Comparison of ENCODE assay signal across 9 mouse cellular contexts in genomic region chr8:84912895-84913501, GRCm38 (mm10). TPM values are rescaled to one million over a fixed set of nuclear protein-coding genes. Genes with fewer than 3 reads are reported as not detected.
A peak's percentile ranks its signal among the peaks of the same experiment; 100 is the strongest.
DNase-seq lines count a peak whose midpoint lies in the region; ATAC-seq and TF ChIP-seq lines count a peak whose summit lies in the region.
"Had no signal": no experiment of that assay in that cellular context is flagged by ENCODE, and none has a peak within 500 bp of the region (broad histone marks: within the 10 kb centered on the region; RNA-seq: fewer than 3 reads in every experiment).

No protein-coding gene starts in this region.

- intact Hi-C loops in heart, postnatal 25 days (cut with DNase I): loop anchor here (5.0 kb wide), 1 partner anchor 79 kb away; the partner anchor contains the start of gene Hook2

- peak; percentile 88 for TF ChIP-seq POLR2A in ES-Bruce4 (IDR thresholded peaks at IDR 0.05; ENCODE audit: insufficient read depth, low read length)

- ATAC-seq in embryonic facial prominence, embryonic 15.5 days (ENCODE audit: insufficient number of reproducible peaks, low FRiP score, low TSS enrichment, low read depth): no peak

- TF ChIP-seq CTCF in ES-Bruce4 (IDR thresholded peaks at IDR 0.05; ENCODE audit: low read depth, low read length): no peak

- DNase-seq in adrenal gland, postnatal 36 days: peak; percentile 76 to 81
- DNase-seq in heart, postnatal 25 days (ENCODE audit: low spot score): peak; percentile 33
- DNase-seq in kidney, postnatal 4 days: peak; percentile 78 to 86
- peak; percentile 86 for DNase-seq in lung, postnatal 25 days (ENCODE audit: low spot score)
- DNase-seq in retina, postnatal 7 days (ENCODE audit: low read depth, low spot score): peak; percentile 56
- DNase-seq in urinary bladder, adult 2 months (ENCODE audit: low spot score): peak; percentile 63

- no peak overlapping the region for H3K27ac ChIP-seq in ES-Bruce4 (ENCODE audit: insufficient read depth, low read length)
- H3K27ac ChIP-seq in embryonic facial prominence, embryonic 15.5 days (replicated peaks): no peak overlapping the region

- H3K9ac ChIP-seq in ES-Bruce4 (ENCODE audit: low read depth, poor library complexity, severe bottlenecking): peak overlapping the region; percentile 89
- H3K9ac ChIP-seq in embryonic facial prominence, embryonic 15.5 days: no peak overlapping the region

- under 1% methylated on average over 55 of the region's 55 CpGs for whole genome bisulfite sequencing in embryonic facial prominence, embryonic 15.5 days

- peak overlapping the region; percentile 83 for H3K4me2 ChIP-seq in embryonic facial prominence, embryonic 15.5 days (replicated peaks)

- H3K9me3 ChIP-seq in ES-Bruce4 (replicated peaks; ENCODE audit: control insufficient read depth, insufficient read depth, low read length, poor library complexity, severe bottlenecking): peaks cover 8% of the 10 kb centered on the region; the same call in 1 of the 2 replicates
- no peaks in the 10 kb centered on the region for H3K9me3 ChIP-seq in embryonic facial prominence, embryonic 15.5 days (replicated peaks)

- peaks cover 12% of the 10 kb centered on the region for H3K36me3 ChIP-seq in ES-Bruce4 (ENCODE audit: control insufficient read depth, insufficient read depth, low read length, poor library complexity, severe bottlenecking)
- H3K36me3 ChIP-seq in embryonic facial prominence, embryonic 15.5 days: no peaks in the 10 kb centered on the region

- peak overlapping the region; percentile 83 for H3K4me3 ChIP-seq in ES-Bruce4 (ENCODE audit: low read depth, low read length)
- peak overlapping the region; percentile 42 for H3K4me3 ChIP-seq in embryonic facial prominence, embryonic 15.5 days (replicated peaks)

- TF ChIP-seq EP300 in ES-Bruce4 (IDR thresholded peaks at IDR 0.05; ENCODE audit: insufficient read depth, low read depth, low read length): 0 out of 2 replicates have a peak, but pooled peaks have one; percentile 51

- no peaks in the 10 kb centered on the region for H3K27me3 ChIP-seq in ES-Bruce4 (ENCODE audit: control insufficient read depth, insufficient read depth, low read length, poor library complexity, severe bottlenecking)
- peaks cover 42% of the 10 kb centered on the region for H3K27me3 ChIP-seq in embryonic facial prominence, embryonic 15.5 days

- H3K4me1 ChIP-seq in ES-Bruce4 (ENCODE audit: control insufficient read depth, insufficient read depth, low read length): peaks cover 3% of the 10 kb centered on the region
- H3K4me1 ChIP-seq in embryonic facial prominence, embryonic 15.5 days: peaks cover 32% of the 10 kb centered on the region

RNA-seq across cellular contexts. Expression of gene Dnase2a, which starts 4.6 kb away (rescaled TPM):
- 27.5 and 30.9 TPM in 2 replicates for polyA plus RNA-seq in ES-Bruce4 (2011; ENCODE audit: insufficient read depth, insufficient read length, low read depth, missing spikeins)
- 10 to 100 TPM in 1 of 2 experiments, 1 to 10 TPM in 1; 9.5 to 10.3 TPM for total RNA-seq in adrenal gland, postnatal 36 days (2021)
- 20.0 and 22.4 TPM in 2 replicates for polyA plus RNA-seq in embryonic facial prominence, embryonic 15.5 days (2015; fragmentation: Nextera tagmentation; extraction: Ambion mirVana)
- total RNA-seq in heart, postnatal 25 days (2021): 1 to 10 TPM; 7.7 to 7.9 TPM
- polyA plus RNA-seq in urinary bladder, adult 2 months (2012; rRNA removed): 18.4 and 20.4 TPM in 2 replicates

RNA-seq across cellular contexts. Expression of gene Klf1, which starts 11.3 kb away (rescaled TPM):
- polyA plus RNA-seq in ES-Bruce4 (2011; ENCODE audit: insufficient read depth, insufficient read length, low read depth, missing spikeins): not detected in 2 replicates
- total RNA-seq in adrenal gland, postnatal 36 days (2021): under 1 TPM in 1 of 2 experiments, not detected in 1; 0.20 TPM
- 1.3 and 1.6 TPM in 2 replicates for polyA plus RNA-seq in embryonic facial prominence, embryonic 15.5 days (2015; fragmentation: Nextera tagmentation; extraction: Ambion mirVana)
- not detected for total RNA-seq in heart, postnatal 25 days (2021)
- 0.15 TPM in 2 replicates for polyA plus RNA-seq in urinary bladder, adult 2 months (2012; rRNA removed)
- total RNA-seq: gastrocnemius, adult 8-10 months had no signal

RNA-seq across cellular contexts. Expression of gene Gcdh, which starts 19.3 kb away (rescaled TPM):
- polyA plus RNA-seq in ES-Bruce4 (2011; ENCODE audit: insufficient read depth, insufficient read length, low read depth, missing spikeins): 72.5 and 78.5 TPM in 2 replicates
- 10 to 100 TPM; 41.9 to 53.8 TPM for total RNA-seq in adrenal gland, postnatal 36 days (2021)
- polyA plus RNA-seq in embryonic facial prominence, embryonic 15.5 days (2015; fragmentation: Nextera tagmentation; extraction: Ambion mirVana): 29.4 and 32.2 TPM in 2 replicates
- 10 to 100 TPM; 63.1 to 68.2 TPM for total RNA-seq in heart, postnatal 25 days (2021)
- 31.4 and 33.1 TPM in 2 replicates for polyA plus RNA-seq in urinary bladder, adult 2 months (2012; rRNA removed)

RNA-seq across cellular contexts. Expression of gene Mast1, which starts 24.2 kb away (rescaled TPM):
- polyA plus RNA-seq in ES-Bruce4 (2011; ENCODE audit: insufficient read depth, insufficient read length, low read depth, missing spikeins): 0.73 and 1.5 TPM in 2 replicates
- total RNA-seq in adrenal gland, postnatal 36 days (2021): 1 to 10 TPM; 1.0 to 1.3 TPM
- polyA plus RNA-seq in embryonic facial prominence, embryonic 15.5 days (2015; fragmentation: Nextera tagmentation; extraction: Ambion mirVana): 1.9 and 2.2 TPM in 2 replicates
- total RNA-seq in heart, postnatal 25 days (2021): under 1 TPM; 0.08 to 0.14 TPM
- 0.17 and 0.19 TPM in 2 replicates for polyA plus RNA-seq in urinary bladder, adult 2 months (2012; rRNA removed)

RNA-seq across cellular contexts. Expression of gene Rtbdn, which starts 33.8 kb away (rescaled TPM):
- polyA plus RNA-seq in ES-Bruce4 (2011; ENCODE audit: insufficient read depth, insufficient read length, low read depth, missing spikeins): 0.38 TPM in 1 of 2 replicates, not detected in the other
- not detected for total RNA-seq in adrenal gland, postnatal 36 days (2021)
- polyA plus RNA-seq in embryonic facial prominence, embryonic 15.5 days (2015; fragmentation: Nextera tagmentation; extraction: Ambion mirVana): 0.27 TPM in 1 of 2 replicates, not detected in the other
- not detected for total RNA-seq in heart, postnatal 25 days (2021)
- polyA plus RNA-seq in urinary bladder, adult 2 months (2012; rRNA removed): not detected in 2 replicates
- total RNA-seq: gastrocnemius, adult 8-10 months had no signal

Comparison
In these comparisons a context has a peak if more than half of its experiments do, and no peak if none do; other contexts are left out.
1. DNase-seq: peak in every context shown above with its lines; median percentile 86 in lung, postnatal 25 days; 82 in kidney, postnatal 4 days; 78 in adrenal gland, postnatal 36 days; 63 in urinary bladder, adult 2 months; 56 in retina, postnatal 7 days; 33 in heart, postnatal 25 days.